Mouse (Mus musculus): ENCODE data around the gene Wwox. TPM values are rescaled to one million over a fixed set of nuclear protein-coding genes. Genes with fewer than 3 reads are reported as not detected.

Gene Wwox
- polyA plus RNA-seq, 1 experiment: 11.3 TPM

DNA sequence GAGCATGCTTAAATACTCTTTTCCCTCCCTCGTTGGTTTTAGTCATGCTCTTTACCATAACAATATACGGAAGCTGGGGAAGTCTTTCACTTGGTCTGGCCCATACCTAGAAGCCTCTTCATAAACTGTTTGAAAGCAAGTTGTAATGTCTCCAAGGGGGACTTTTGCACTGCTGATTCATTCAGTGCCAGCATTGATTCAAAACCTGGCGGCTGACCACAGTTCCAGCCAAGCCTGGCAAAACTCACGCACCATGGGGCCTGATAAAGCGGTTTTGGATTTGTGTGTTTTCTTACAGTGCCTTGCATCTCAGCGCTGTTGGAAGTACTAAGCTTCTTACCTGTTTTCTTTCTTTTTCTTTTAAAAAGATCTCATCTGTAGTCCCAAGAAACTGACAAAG, 834.5 kb downstream of the Wwox start:
- Histone ChIP-seq H3K4me3 (ENCODE audit: low read depth, low read length) (no peak overlapping the region), H3K27me3 (ENCODE audit: control insufficient read depth, insufficient read depth, low read length, poor library complexity, severe bottlenecking) (no peaks in the 10 kb centered on the region), H3K9ac (ENCODE audit: low read depth, poor library complexity, severe bottlenecking) (no peak overlapping the region), H3K9me3 (replicated peaks; ENCODE audit: control insufficient read depth, insufficient read depth, low read length, poor library complexity, severe bottlenecking) (peaks cover 4% of the 10 kb centered on the region), H3K36me3 (ENCODE audit: control insufficient read depth, insufficient read depth, low read length, poor library complexity, severe bottlenecking) (no peaks in the 10 kb centered on the region), H3K4me1 (ENCODE audit: control insufficient read depth, insufficient read depth, low read length) (no peaks in the 10 kb centered on the region), H3K27ac (ENCODE audit: insufficient read depth, low read length) (no peak overlapping the region)
- no peak for TF ChIP-seq CTCF (IDR thresholded peaks at IDR 0.05; ENCODE audit: low read depth, low read length)
- TF ChIP-seq EP300 (IDR thresholded peaks at IDR 0.05; ENCODE audit: insufficient read depth, low read depth, low read length): no peak
- no peak for TF ChIP-seq POLR2A (IDR thresholded peaks at IDR 0.05; ENCODE audit: insufficient read depth, low read length)

- TF ChIP-seq EP300 (IDR thresholded peaks at IDR 0.05; ENCODE audit: insufficient read depth, low read depth, low read length): no peak
- no peak overlapping the region for H3K27ac ChIP-seq (ENCODE audit: insufficient read depth, low read length)
Measured at GRCm38 (mm10) chr8:115276281-115276680, 836.8 kb downstream of the Wwox start.

GRCm38 (mm10) chr8:115278291-115278690, 838.8 kb downstream of the Wwox start:
- Histone ChIP-seq H3K4me1 (ENCODE audit: control insufficient read depth, insufficient read depth, low read length) (no peaks in the 10 kb centered on the region), H3K4me3 (ENCODE audit: low read depth, low read length) (no peak overlapping the region), H3K36me3 (ENCODE audit: control insufficient read depth, insufficient read depth, low read length, poor library complexity, severe bottlenecking) (no peaks in the 10 kb centered on the region), H3K9me3 (replicated peaks; ENCODE audit: control insufficient read depth, insufficient read depth, low read length, poor library complexity, severe bottlenecking) (peaks cover 10% of the 10 kb centered on the region), H3K9ac (ENCODE audit: low read depth, poor library complexity, severe bottlenecking) (no peak overlapping the region), H3K27me3 (ENCODE audit: control insufficient read depth, insufficient read depth, low read length, poor library complexity, severe bottlenecking) (no peaks in the 10 kb centered on the region), H3K27ac (ENCODE audit: insufficient read depth, low read length) (no peak overlapping the region)
- no peak for TF ChIP-seq POLR2A (IDR thresholded peaks at IDR 0.05; ENCODE audit: insufficient read depth, low read length)

More at GRCm38 (mm10) chr8:115276281-115276680, 836.8 kb downstream of the Wwox start:
- Histone ChIP-seq H3K9ac (ENCODE audit: low read depth, poor library complexity, severe bottlenecking) (no peak overlapping the region), H3K9me3 (replicated peaks; ENCODE audit: control insufficient read depth, insufficient read depth, low read length, poor library complexity, severe bottlenecking) (peaks cover 3% of the 10 kb centered on the region), H3K4me1 (ENCODE audit: control insufficient read depth, insufficient read depth, low read length) (no peaks in the 10 kb centered on the region), H3K36me3 (ENCODE audit: control insufficient read depth, insufficient read depth, low read length, poor library complexity, severe bottlenecking) (no peaks in the 10 kb centered on the region), H3K4me3 (ENCODE audit: low read depth, low read length) (no peak overlapping the region), H3K27me3 (ENCODE audit: control insufficient read depth, insufficient read depth, low read length, poor library complexity, severe bottlenecking) (no peaks in the 10 kb centered on the region)

DNA sequence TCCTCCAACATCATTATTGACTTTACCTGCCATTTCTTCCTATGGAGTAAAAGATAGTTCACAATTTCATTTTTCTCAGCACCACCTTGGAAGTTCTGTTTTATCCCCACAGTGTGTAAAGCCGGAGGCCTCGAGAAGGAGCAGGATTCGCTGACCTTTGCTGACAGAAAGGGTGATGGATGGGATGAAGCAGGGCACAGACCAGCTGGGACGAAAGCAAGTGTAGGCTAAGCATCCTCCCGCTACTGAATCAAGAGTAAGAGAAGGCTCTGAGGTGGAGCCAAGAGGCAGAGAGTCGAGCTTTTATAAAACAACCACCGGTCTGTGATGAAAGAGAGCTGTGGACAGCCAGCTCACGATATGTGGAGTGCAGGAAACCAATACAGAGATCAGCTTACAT, 850.8 kb downstream of the Wwox start:
- no peaks in the 10 kb centered on the region for H3K36me3 ChIP-seq (ENCODE audit: control insufficient read depth, insufficient read depth, low read length, poor library complexity, severe bottlenecking)
- TF ChIP-seq EP300 (IDR thresholded peaks at IDR 0.05; ENCODE audit: insufficient read depth, low read depth, low read length) (no peak), POLR2A (IDR thresholded peaks at IDR 0.05; ENCODE audit: insufficient read depth, low read length) (no peak), CTCF (IDR thresholded peaks at IDR 0.05; ENCODE audit: low read depth, low read length) (no peak)
- H3K9me3 ChIP-seq (replicated peaks; ENCODE audit: control insufficient read depth, insufficient read depth, low read length, poor library complexity, severe bottlenecking): peaks cover 8% of the 10 kb centered on the region
- no peaks in the 10 kb centered on the region for H3K4me1 ChIP-seq (ENCODE audit: control insufficient read depth, insufficient read depth, low read length)
- no peak overlapping the region for H3K27ac ChIP-seq (ENCODE audit: insufficient read depth, low read length)
- H3K27me3 ChIP-seq (ENCODE audit: control insufficient read depth, insufficient read depth, low read length, poor library complexity, severe bottlenecking): no peaks in the 10 kb centered on the region
- no peak overlapping the region for H3K9ac ChIP-seq (ENCODE audit: low read depth, poor library complexity, severe bottlenecking)
- H3K4me3 ChIP-seq (ENCODE audit: low read depth, low read length): no peak overlapping the region

GRCm38 (mm10) chr8:115296760-115297159, 857.3 kb downstream of the Wwox start:
- TF ChIP-seq CTCF (IDR thresholded peaks at IDR 0.05; ENCODE audit: low read depth, low read length) (no peak), POLR2A (IDR thresholded peaks at IDR 0.05; ENCODE audit: insufficient read depth, low read length) (no peak), EP300 (IDR thresholded peaks at IDR 0.05; ENCODE audit: insufficient read depth, low read depth, low read length) (no peak)
- Histone ChIP-seq H3K9ac (ENCODE audit: low read depth, poor library complexity, severe bottlenecking) (no peak overlapping the region), H3K4me3 (ENCODE audit: low read depth, low read length) (no peak overlapping the region), H3K9me3 (replicated peaks; ENCODE audit: control insufficient read depth, insufficient read depth, low read length, poor library complexity, severe bottlenecking) (no peaks in the 10 kb centered on the region; the same call in 1 of the 2 replicates), H3K27me3 (ENCODE audit: control insufficient read depth, insufficient read depth, low read length, poor library complexity, severe bottlenecking) (no peaks in the 10 kb centered on the region; the same call in 1 of the 2 replicates), H3K4me1 (ENCODE audit: control insufficient read depth, insufficient read depth, low read length) (no peaks in the 10 kb centered on the region), H3K36me3 (ENCODE audit: control insufficient read depth, insufficient read depth, low read length, poor library complexity, severe bottlenecking) (no peaks in the 10 kb centered on the region), H3K27ac (ENCODE audit: insufficient read depth, low read length) (no peak overlapping the region)

GRCm38 (mm10) chr8:115302484-115302883, 863.0 kb downstream of the Wwox start:
- Histone ChIP-seq H3K27ac (ENCODE audit: insufficient read depth, low read length) (no peak overlapping the region), H3K4me1 (ENCODE audit: control insufficient read depth, insufficient read depth, low read length) (no peaks in the 10 kb centered on the region), H3K9me3 (replicated peaks; ENCODE audit: control insufficient read depth, insufficient read depth, low read length, poor library complexity, severe bottlenecking) (no peaks in the 10 kb centered on the region), H3K9ac (ENCODE audit: low read depth, poor library complexity, severe bottlenecking) (no peak overlapping the region), H3K36me3 (ENCODE audit: control insufficient read depth, insufficient read depth, low read length, poor library complexity, severe bottlenecking) (no peaks in the 10 kb centered on the region), H3K27me3 (ENCODE audit: control insufficient read depth, insufficient read depth, low read length, poor library complexity, severe bottlenecking) (no peaks in the 10 kb centered on the region), H3K4me3 (ENCODE audit: low read depth, low read length) (no peak overlapping the region)
- no peak for TF ChIP-seq POLR2A (IDR thresholded peaks at IDR 0.05; ENCODE audit: insufficient read depth, low read length)
- no peak for TF ChIP-seq EP300 (IDR thresholded peaks at IDR 0.05; ENCODE audit: insufficient read depth, low read depth, low read length)
- no peak for TF ChIP-seq CTCF (IDR thresholded peaks at IDR 0.05; ENCODE audit: low read depth, low read length)

Data from ES-Bruce4 (cell line).